Mouse (Mus musculus): ENCODE measurements around the gene Morc2a.
A peak's percentile ranks its signal among the peaks of the same experiment; 100 is the strongest.
"Not testable (repeated sequence)": the region's sequence is repeated elsewhere in the genome, so short reads cannot be mapped to it uniquely, and the experiment has no call there.

Gene Morc2a

GRCm38 (mm10) chr11:3648964-3649841 is at the start of gene Morc2a:
Morc2a (plus strand) TSS chr11:3649191.
- peak; percentile 95 for DNase-seq (ENCODE audit: low read depth)

DNA sequence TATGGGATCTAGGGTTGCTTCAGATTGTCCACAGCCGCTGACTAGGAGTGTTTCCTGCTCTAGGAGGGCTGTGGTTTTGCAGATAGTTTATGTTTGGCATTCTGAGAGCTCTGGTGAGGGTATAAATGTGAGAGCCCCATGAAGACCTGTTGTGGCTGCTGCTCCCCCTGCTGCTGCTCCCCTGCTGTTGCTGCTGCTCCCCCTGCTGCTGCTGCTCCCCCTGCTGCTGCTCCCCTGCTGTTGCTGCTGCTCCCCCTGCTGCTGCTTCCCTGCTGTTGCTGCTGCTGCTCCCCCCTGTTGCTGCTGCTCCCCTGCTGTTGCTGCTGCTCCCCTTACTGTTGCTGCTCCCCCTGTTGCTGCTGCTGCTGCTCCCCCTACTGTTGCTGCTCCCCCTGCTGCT is 47.0 kb upstream of the Morc2a start:
- DNase-seq (ENCODE audit: low read depth) = not testable (repeated sequence)

DNA sequence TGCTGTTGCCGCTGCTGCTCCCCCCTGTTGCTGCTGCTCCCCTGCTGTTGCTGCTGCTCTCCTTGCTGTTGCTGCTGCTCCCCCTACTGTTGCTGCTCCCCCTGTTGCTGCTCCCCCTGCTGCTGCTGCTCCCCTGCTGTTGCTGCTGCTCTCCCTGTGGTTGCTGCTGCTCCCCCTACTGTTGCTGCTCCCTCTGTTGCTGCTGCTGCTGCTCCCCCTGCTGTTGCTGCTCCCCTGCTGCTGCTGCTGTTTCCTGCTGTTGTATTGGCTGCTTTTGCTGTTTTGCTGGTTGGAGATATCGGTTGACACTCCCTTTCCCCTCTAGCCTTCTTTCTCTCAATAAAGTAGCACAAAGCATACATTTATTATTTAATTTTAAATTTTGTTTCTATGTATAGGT is 46.3 kb upstream of the Morc2a start:
- not testable (repeated sequence) for DNase-seq (ENCODE audit: low read depth)

- DNase-seq (ENCODE audit: low read depth) = no peak
These were observed 42.5 kb upstream of the Morc2a start for GRCm38 (mm10) chr11:3606456-3606855.

- no peak for DNase-seq (ENCODE audit: low read depth)
These were observed 33.4 kb upstream of the Morc2a start for GRCm38 (mm10) chr11:3615576-3615975.

GRCm38 (mm10) chr11:3622826-3623225 is 26.2 kb upstream of the Morc2a start:
- no peak for DNase-seq (ENCODE audit: low read depth)

DNA sequence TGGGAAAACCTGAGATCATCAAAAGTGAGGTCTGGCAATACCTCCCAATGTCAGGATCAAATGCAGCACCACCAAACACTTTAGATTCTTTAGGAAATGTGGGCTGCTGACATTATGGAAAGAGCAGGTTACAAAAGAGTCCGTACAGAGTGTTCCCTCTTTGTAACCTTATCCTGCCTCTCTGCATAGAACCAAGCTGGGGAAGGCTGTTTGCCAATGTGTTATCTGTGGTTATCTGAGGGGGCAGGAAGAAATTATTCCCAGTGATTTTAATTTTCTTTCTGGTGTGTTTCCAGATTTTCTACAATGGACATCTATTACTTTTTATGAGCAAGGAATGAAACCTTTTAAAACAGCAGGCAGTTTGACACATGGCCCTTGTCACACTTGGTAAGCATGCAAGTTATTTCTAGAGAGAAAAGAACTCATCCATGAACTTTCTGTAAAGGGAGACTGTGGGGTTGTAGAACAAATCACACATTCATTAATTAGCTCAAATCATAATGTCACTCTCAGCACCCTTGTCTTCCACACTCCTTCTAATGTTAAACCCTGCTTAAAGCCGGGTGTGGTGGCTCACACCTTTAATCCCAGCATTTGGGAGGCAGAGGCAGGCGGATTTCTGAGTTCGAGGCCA is 24.5 kb upstream of the Morc2a start:
- DNase-seq (ENCODE audit: low read depth) = no peak

GRCm38 (mm10) chr11:3628999-3629491 is 19.9 kb upstream of the Morc2a start:
- DNase-seq (ENCODE audit: low read depth) = no peak

DNA sequence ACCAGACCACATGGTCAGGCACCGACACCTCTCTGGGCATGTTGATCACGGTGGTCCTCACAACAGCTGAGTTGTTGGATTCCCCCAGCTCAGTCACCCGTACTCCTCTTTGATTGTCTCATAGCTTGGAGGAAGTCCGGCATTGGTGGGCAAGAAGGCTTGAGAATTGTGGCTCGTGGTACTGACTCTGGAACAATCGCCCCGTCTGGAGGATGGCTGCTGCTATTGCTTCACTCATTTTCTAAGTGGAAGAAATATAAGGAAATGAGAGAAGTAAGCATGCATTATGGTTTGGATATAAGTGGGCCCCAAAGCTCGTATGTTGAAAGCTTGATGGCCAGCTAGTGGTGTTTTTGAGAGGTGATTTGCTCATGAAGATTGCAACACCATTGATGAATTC is 15.7 kb upstream of the Morc2a start:
- DNase-seq (ENCODE audit: low read depth) = not testable (repeated sequence)

DNA sequence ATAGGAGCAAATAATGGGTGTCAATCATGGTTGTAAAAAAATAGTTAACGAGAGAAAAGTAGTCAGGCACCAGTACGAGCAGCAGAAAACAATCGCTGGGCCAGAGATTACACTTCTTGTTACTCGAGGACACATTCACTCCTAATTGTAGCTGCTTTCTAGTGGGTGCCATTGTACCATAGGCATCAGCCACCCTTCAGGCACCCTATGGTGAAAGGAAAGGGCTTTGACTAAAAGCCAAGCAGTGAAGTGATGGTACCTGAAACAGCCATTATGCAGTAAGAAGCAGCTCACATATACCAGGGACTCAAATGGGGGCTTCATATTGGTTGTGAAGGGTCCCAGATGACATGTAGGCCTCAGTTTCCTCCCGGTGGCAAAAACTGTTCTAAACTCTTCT is 1.3 kb upstream of the Morc2a start:
- no peak for DNase-seq (ENCODE audit: low read depth)

DNA sequence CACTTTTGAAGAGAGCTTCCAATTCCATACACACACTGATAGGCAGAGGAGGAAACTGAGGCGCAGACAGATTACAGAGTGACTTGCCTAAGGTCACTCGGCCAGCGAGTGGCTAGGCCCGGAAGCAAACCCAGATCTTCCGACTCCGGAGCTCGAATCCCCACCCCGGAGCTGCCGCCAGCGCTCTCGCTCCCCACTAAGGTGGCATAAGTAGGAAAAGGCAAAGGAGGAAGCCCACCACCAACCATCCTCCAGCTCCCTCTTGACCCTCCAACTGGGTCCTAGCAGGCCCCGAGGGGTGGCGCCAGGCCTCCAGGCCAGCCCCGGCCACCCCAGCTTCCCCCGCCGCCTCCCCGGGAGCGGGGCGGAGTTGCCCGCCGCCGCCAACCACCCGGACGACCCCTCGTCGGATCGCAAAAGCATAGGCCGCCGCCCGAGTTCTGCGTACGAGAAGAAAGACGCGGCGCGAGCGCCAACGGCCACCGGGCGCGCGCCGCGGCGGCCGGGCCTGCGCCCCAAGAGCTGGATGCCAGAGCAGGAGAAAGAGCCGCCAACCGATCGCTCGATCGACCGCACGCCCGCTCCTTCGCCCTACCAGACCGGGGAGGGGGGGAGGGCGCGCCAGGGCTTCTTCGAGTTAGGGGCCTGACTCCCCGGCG is 557 bp upstream of the Morc2a start:
- peak; percentile 9 for DNase-seq (ENCODE audit: low read depth)

DNA sequence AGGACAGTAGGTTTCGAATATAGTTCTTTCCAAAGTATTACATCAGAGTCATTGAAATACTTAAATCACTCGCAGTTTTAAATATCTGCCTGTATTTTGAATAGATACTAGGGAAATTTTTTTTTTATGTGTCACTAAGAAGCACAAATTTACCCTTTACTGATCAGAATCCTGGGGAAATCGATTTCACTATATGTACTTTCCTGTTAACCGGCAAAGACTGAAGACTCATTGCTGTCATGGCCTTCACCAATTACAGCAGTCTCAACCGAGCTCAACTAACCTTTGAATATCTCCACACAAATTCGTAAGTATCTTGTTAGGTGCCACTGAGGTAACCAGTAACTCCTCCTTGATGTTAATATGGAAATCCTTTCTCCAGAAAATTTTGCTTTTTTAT is 1.1 kb downstream of the Morc2a start:
- DNase-seq (ENCODE audit: low read depth) = no peak

GRCm38 (mm10) chr11:3661964-3662363 is 13.0 kb downstream of the Morc2a start:
- DNase-seq (ENCODE audit: low read depth) = no peak

- DNase-seq (ENCODE audit: low read depth) = no peak
These were observed 18.5 kb downstream of the Morc2a start for GRCm38 (mm10) chr11:3667506-3667905.

- DNase-seq (ENCODE audit: low read depth) = no peak
These were observed 19.8 kb downstream of the Morc2a start for GRCm38 (mm10) chr11:3668768-3669167.

- no peak for DNase-seq (ENCODE audit: low read depth)
These were observed 20.9 kb downstream of the Morc2a start for GRCm38 (mm10) chr11:3669849-3670248.

GRCm38 (mm10) chr11:3671000-3671628 is 22.1 kb downstream of the Morc2a start:
- DNase-seq (ENCODE audit: low read depth) = no peak

DNA sequence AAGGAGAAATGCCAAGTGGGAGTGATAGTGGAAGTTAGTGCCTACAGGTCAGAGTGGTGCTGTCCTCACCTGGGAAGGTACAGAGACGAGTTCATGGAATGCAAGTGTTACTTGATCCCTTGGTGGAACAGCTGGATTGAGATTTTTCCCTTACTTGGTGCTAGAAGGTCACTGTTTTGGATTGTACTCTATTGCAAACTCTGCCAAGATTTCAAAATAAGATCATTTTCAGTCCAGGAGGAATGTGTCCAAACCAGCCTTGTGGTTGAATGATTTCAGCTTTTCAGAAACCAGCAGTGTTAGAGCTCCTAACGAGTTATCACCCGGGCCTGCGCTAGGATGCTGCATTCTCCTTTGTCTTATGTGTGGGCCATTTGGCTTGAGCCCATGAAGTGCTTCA is 25.6 kb downstream of the Morc2a start:
- DNase-seq (ENCODE audit: low read depth) = no peak

- no peak for DNase-seq (ENCODE audit: low read depth)
These were observed 27.4 kb downstream of the Morc2a start for GRCm38 (mm10) chr11:3676423-3676822.

GRCm38 (mm10) chr11:3677204-3677603 is 28.2 kb downstream of the Morc2a start:
- no peak for DNase-seq (ENCODE audit: low read depth)

DNA sequence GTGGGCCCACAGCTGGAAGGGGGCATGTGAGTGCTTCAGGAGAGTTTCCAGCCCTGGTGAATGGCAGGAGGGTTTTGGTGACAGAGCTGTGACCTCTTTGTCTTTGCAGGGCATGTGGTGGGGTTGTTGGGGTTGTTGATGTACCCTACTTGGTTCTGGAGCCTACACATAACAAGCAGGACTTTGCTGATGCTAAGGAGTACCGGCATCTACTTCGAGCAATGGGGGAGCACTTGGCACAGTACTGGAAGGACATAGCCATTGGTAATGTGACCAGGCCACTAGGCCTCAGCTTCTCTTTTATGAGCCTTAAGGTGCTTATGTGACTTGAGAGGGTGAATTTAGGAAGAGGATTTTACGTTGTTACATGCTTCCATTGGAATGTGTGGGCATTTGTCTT is 30.8 kb downstream of the Morc2a start:
- no peak for DNase-seq (ENCODE audit: low read depth)

GRCm38 (mm10) chr11:3683696-3684095 is 34.7 kb downstream of the Morc2a start:
- no peak for DNase-seq (ENCODE audit: low read depth)

All from c-Kit-positive CD71-negative TER-119-negative erythroid progenitor cells, embryonic 14.5 days (primary cell).